Mouse (Mus musculus): ENCODE measurements around the gene Chaf1a. TPM values are rescaled to one million over a fixed set of nuclear protein-coding genes. Genes with fewer than 3 reads are reported as not detected.
"Not testable (repeated sequence)": the region's sequence is repeated elsewhere in the genome, so short reads cannot be mapped to it uniquely, and the experiment has no call there.

Chaf1a gene
- total RNA-seq, 4 experiments from 2014 or later: 2.5 to 3.5 (median 2.7) TPM

DNA sequence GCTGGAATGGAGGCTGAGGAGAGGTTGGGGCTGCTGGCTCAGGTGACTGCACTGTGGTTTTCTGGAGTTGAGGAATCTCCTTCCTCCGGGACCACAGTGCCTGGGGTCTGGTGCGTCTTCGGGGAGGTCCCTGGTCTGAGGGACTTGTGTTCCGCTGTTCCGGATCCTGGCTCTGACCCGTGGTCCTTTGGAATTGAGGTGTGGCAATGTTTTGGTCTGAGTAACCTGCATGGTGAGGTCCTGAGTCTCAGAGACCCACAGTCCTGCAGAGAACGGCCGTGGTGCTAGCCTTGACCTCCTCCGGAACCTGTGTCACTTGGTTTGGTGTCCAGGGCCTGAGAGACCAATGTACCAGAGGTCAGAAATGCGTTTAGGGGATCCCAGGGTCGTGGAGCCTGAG, 39.7 kb downstream of the Chaf1a start:
- peak in 1 of 2 experiments; percentile 44 for DNase-seq (ENCODE audit: low spot score in 2 of 2)

DNA sequence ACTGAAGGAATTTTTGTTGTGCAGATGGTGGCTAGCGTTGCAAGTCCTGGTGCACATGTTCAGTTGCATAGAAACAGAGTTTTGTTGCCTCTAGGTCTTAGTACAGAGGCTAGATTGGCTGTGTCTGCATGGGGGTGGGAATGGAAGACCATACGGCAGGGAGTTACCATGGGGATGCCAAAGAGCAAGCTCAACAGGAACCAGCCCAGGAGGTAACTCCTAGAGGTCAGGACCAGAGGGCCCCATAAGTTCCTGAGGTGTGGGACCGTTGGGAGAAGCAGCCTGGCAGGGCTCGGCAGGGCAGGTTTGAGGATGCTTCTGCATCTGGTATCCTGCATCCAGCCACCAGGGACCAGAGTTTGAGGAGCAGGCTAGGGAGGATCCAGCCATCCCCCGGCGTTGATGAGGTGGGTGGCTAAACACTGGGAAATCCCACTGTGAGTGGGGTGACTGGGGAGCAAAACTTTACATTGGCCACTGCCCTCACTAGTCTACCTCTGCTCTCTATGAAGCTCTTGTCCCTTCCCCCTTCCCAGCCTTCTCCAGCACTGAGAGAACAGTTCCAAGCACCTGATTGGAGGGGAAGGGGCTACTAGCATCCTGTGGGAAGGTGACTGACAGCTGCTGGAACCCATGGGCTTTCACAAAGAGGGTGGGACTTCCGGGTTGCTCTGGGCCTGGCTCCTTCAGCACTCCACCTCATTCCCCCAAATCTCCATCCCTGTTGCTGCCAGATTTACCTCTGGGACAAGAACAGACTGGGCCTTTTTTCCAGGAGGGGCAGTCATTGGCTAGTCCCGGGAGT, 40.7 kb downstream of the Chaf1a start:
- DNase-seq (ENCODE audit: low spot score in 2 of 2): peak; percentile 53 to 61

DNA sequence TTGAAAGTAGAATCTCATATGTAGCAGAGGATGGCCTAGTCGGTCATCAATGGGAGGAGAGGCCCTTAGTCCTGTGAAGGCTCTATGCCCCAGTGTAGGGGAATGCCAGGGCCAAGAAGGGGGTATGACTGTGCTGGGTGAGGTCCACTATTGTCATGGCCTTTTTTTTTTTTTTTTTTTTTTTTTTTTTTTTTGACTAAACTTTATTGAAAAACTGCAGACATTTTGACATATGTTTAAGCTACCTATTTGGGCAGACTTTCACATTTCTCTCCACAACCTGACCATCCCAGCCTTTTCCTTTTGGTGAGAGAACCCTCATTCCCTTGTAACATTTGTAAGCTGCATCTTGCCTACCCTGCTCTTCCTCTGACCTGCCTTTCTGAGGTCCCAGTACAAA, 52.1 kb downstream of the Chaf1a start:
- no peak for DNase-seq (ENCODE audit: low spot score in 2 of 2)

DNA sequence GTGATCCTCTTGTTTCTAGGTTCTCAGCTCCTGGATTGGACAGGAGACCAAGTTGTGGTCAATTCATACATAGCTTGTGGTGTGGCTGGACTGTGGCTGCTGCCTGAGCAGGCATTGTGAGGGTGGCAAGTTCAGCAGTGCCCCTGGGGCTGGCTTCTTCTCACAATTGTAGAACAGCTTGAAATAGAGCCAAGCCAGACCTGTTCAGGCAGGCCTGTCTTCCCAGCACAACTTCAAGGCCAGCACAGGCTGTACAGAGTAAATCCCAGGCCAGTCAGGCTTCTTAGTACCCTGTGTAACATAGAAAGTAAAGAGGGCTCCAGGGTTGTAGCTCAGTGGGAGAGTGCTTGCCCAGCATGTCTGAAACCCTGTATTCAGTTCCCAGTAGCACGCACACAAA, 52.6 kb downstream of the Chaf1a start:
- no peak for DNase-seq (ENCODE audit: low spot score in 2 of 2)

DNA sequence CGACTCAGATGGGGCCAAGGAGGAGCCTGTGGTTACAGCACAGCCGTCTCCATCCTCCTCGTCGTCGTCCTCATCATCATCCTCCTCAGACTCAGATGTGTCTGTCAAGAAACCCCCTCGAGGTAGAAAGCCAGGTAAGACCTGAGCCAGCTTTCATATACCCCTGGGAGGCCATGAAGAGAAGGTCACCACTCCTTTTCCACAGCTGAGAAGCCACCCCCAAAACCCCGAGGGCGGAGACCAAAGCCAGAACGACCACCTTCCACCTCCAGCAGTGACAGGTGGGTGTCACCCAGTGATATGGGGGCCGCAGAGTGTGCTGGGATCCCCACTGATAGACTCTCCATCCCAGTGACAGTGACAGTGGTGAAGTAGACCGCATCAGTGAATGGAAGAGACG, 56.6 kb downstream of the Chaf1a start:
- no peak for DNase-seq (ENCODE audit: low spot score in 2 of 2)

DNA sequence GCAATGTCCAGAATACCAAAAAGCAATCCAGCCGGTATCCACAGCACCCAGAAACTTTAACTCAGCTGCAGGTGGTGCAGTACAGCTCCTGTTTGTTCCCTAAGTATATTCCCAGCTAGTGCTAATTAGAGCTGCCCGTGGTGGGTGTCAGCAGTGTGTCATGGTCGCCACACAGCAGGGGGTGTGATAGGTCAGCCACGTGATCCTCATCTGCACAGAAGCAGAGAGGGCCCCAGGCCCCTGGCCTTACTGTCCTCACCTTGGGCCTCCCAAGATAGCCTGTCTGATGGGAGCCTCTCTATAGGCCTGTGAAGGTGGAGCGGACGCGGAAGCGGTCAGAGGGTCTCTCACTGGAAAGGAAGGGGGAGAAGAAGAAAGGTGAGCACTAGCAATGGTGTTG, 57.9 kb downstream of the Chaf1a start:
- no peak for DNase-seq (ENCODE audit: low spot score in 2 of 2)

DNA sequence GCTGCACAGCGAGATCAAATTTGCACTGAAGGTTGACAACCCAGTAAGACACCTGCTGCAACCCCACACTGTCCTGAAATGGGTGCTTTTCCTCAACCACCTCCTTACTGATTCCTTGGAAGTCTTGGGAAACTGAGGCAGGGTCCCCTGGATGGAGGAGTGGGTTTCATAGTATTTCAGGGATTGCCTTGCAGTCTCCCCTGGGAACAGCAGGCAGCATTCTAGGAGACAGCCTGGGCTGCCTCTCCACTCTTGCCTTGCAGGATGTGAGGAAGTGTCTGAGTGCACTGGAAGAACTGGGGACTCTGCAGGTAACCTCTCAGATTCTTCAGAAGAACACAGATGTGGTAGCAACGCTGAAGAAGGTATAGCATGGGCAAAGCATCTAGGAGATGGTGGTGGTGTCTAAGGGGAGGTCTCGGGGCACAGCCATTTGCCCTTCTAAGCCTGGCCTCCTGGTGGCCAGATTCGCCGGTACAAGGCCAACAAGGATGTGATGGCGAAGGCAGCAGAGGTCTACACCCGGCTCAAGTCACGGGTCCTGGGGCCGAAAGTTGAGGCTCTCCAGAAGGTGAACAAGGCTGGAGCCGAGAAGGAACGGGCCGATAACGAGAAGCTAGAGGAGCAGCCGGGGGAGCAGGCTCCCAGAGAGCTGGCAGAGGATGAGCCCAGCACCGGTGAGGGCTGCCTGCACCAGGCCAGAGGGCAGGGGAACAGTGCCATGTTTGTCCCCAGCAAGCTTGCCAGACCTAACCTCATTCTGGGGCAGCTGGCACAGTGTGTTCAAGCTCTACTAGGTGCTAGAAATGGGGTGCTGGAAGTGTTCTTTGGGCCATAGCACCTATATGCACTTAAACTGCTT, 58.7 kb downstream of the Chaf1a start:
- no peak for DNase-seq (ENCODE audit: low spot score in 2 of 2)

DNA sequence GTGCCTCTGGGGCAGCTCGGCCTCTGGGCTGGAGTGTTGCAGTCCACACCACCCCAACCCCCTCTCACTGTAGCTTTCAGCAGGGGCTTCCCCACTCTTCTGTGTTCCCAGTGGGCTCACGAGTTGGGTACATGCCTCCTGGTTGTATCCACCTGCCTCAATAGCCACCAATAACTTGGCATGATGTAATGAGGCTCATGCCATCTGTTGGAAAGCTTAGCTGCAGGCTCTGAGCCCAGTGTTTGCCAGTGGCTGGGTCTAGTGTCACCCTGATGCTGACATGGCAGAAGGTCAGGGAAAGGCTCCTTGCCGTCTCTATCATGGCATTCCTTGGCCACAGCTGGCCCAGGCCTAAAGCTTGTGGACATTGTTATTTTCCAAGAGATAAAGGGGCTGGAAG, 60.6 kb downstream of the Chaf1a start:
- no peak for DNase-seq (ENCODE audit: low spot score in 2 of 2)

DNA sequence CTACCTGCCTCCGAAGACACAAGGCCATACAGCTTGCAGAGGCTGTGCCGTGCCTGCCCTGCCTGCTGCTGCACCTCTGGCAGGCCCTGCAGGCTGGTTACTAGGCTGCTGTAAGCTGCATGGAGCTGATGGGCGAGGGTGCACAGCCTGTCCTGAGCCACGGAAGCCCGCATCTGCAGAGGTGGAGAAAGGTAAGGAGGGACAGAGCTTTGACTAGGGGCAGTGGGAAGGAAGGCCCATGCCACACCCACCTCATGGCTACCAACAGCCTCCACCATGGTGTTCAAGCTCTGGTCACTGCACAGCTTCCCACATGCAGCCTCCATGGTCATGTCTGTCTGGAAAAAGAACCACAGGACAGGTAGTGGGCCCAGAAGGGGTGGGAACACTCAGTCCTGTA, 61.9 kb downstream of the Chaf1a start:
- no peak for DNase-seq (ENCODE audit: low spot score in 2 of 2)

DNA sequence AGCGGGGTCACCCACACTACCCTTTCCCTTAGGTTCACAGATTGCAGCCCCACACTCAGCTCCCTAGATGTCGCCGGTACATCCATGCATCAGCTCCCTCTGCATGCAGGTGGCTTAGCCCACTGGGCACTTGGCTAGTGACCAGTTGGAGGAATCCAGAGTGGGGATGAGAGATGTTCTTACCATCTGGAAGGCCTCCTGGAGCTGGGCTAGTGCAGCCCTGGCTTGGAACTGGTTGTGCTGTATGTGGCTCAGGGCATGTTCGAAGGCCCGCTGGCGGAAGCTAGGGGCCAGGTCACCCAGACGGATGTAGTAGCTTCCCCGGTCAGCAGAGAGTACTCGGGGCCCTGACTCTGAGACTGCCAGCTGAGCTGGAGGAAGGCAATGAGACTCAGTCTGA, 62.7 kb downstream of the Chaf1a start:
- DNase-seq (ENCODE audit: low spot score in 2 of 2): no peak

DNA sequence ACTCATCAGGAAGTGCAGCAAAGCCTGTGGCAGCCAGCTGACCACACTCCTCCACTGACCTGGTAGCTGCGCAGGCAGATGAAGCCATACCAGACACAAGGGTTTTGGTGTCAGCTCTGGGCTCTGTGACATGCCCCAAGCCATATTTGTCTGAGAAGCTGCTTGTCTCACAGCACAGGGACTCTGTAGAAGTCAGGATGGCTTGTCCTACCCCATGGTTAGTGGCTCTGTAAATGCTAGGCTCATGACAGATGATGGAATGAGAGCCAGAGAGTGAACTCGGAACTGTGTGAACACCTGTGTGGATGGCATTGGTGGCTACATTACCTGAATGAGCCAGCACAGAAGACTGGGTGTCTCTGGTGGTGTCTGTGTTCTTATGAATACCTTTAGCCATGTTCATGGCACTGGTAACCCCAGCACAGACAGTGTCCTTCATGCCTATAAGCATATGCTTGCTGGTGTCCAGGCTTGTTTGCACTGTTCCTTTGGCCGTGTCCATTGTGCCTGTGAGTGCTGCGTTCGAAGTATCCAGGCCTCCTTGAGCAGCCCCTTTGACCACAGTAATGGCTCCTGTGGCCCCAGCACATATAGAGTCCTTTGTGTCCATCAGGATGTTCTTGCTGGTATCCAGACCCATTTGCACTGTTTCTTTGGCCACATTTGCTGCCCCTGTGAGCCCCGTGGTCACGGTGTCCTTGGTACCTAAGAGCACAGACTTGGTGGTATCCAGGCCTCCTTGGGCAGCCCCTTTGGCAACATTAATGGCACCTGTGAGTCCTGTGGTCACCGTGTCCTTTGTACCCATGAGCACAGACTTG, 63.4 kb downstream of the Chaf1a start:
- no peak for DNase-seq (ENCODE audit: low spot score in 2 of 2)

DNA sequence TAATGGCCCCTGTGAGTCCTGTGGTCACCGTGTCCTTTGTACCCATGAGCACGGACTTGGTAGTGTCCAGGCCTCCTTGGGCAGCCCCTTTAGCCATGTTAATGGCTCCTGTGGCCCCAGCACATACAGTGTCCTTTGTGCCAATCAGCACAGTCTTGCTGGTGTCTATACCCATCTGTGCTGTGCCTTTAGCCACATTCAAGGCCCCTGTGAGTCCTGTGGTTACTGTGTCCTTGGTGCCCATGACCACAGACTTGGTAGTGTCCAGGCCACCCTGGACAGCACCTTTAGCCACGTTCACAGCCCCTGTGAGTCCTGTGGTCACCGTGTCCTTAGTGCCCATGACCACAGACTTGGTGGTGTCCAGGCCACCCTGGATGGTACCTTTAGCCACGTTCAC, 64.6 kb downstream of the Chaf1a start:
- not testable (repeated sequence) for DNase-seq (ENCODE audit: low spot score in 2 of 2)

DNA sequence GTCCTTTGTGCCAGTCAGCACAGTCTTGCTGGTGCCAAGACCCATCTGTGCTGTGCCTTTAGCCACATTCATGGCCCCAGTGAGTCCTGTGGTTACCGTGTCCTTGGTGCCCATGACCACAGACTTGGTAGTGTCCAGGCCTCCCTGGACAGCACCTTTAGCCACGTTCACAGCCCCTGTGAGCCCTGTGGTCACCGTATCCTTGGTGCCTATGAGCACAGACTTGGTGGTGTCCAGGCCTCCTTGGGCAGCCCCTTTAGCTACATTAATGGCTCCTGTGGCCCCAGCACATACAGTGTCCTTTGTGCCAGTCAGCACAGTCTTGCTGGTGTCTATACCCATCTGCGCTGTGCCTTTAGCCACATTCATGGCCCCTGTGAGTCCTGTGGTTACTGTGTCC, 66.2 kb downstream of the Chaf1a start:
- not testable (repeated sequence) for DNase-seq (ENCODE audit: low spot score in 2 of 2)

DNA sequence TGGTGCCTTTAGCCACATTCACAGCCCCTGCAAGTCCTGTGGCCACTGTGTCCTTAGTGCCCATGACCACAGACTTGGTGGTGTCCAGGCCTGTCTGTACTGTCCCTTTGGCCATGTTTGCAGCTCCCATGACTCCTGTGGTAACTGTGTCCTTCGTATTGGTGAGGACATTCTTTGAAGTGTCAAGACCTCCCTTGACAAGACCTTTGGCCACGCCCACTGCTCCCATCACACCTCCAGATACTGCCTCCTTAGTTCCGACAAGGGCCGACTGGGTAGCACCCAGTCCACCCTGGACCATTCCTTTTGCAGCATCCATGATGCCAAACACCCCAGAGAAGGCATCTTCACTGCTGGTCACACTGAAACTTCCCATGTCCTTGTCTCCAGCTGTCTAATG, 66.7 kb downstream of the Chaf1a start:
- DNase-seq (ENCODE audit: low spot score in 2 of 2): no peak

DNA sequence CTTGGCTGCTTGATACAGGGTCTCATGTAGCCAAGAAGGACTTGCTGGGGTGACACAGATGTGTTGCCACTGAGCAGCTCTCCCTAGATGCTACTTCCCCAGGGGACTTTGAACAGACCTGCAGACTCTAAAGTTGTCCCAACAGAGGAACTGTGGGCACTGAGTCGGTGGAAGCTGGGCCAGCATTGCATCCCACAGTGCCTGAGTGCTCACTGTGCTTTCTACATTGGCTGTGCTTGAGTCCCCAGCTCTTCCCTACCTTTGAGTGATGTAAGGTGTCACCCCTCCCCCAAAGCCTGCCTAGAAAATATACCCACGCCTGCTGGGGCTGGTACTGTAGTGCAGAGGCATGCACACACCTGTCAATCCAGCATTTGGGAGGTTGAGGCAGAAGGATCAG, 67.5 kb downstream of the Chaf1a start:
- no peak for DNase-seq (ENCODE audit: low spot score in 2 of 2)

DNA sequence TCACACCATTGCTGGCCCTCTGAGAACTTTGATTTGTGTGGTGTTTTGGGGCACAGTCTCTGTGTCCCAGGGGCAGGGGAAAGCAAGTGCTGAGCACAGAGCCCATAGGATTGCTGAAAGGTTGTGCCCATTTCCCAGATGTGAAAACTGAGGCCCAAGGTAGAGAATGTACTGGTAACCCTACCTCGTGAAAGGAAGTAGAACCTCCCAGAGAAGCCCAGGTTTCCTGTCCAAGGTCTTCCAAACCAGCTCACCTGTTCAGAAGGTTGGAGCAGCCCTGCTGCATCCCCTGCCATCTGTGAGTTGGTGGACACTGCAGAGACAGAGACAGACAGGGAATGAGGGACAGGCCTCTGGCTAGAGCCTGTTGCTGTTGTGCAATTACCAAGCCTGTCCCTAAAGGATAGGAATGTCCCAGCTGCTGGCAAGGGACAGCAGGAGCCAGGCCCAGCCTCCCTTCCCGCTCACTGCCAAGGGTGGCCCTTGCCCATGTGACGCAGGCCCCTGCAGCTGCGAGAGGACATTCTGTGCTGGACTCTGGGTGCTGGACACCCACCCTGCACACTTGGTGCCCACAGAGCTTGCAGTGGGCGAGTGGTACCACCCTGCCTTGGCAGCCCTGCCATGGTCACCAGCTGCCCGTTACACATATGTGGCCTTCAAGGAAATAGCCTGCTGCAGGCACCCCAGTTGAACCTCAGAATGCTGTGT, 68.2 kb downstream of the Chaf1a start:
- peak; percentile 61 to 78 for DNase-seq (ENCODE audit: low spot score in 2 of 2)

DNA sequence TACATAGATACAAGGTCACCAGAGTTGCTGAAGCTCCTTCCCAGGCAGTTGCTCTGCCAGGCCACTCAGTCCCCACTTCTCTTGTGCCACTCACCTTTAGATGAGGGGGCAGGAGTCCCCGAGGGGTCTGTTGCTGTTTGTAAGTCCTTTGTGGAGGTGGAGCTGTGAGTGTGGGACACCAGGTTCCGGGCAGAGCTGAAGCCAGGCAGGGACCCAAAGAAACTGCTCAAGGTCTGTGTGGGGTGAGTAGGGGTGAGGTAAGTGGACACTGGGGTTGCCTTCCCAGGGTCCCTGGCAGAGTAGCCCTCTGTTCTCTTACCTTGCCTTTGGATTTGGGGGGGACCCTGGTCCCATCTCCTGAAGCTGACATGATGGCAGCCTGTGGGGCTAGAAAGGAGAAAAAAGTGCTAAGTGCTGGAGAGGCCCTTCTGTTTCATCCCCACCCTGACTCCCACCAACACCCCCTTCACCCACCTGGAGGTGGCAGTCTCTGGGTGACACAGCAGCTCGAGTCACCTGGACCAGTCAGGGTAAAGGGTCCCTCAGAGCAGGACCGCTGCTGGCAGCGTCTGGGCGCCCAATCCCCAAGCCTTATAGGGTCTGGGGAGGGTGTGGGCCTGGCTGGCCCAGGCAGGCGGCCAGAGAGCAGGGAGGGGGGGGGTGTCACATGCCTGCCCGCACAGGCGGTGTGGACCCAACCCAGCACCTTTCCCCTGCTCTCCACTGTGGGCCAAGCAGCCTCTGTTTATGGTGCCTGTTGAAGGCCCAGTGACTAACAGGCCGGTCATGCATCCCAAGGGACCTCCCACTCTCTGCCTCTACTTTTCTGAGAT, 69.2 kb downstream of the Chaf1a start, which contains the start of gene Plin4:
Plin4 (minus strand) TSS at position 585 of the 833 bp plus-strand sequence.
- DNase-seq (ENCODE audit: low spot score in 2 of 2): no peak

DNA sequence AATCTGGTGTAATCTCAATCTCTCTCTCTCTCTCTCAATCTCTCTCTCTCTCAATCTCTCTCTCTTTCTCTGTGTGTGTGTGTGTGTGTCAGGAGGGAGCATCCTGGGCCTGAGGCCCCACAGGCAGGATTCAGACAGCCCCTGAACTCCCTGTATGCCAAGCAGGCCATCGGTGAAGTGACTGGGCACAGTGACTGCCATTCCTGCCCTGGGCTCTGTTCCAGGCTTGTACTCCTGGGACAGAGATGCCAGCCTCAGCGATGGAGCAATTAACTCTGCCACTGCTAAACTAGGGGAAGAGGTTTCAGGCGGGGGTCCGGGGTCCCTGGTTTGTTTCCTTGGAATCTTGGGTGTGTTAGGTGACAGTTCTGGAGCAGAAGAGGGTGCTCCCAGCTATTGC, 70.3 kb downstream of the Chaf1a start:
- DNase-seq (ENCODE audit: low spot score in 2 of 2): no peak

DNA sequence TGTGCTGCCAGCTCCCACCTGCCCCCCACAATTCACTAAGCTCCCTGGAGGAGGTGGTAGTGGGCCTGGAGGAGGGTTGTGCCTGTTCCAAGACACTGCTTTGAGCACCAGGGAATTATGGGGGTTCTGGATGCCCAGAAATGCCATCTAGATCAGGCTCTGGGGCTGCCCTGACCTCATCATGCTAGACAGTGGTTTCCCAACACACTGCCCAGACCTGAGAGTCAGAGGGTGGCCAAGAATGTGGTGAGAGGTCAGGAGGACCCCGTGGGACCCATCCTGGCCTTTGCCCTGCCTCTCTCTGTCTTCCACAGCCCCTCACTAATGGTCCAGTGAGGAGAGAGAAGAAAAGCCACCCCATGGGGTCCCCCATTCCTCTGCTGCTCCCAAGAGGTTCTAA, 70.8 kb downstream of the Chaf1a start:
- no peak for DNase-seq (ENCODE audit: low spot score in 2 of 2)

DNA sequence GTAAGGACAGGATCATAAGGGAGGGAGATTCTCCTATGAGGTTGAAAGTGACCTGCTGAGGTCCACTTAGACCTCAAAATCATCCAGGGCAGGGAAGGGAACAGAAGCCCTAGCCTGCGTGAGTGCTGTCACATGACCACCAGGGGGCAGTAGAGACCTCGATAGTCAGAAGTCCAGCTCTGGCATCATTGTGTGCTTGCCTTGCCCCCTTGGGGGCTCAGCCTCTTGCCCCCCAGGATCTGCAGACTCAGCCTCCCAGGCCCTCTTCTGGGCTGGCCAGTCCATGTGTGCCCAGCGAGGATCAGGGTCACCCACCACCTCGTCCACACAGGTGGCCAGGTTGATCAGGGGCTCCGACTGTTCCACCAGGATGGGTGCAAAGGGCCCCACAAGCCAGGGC, 71.6 kb downstream of the Chaf1a start:
- peak in 1 of 2 experiments; percentile 59 for DNase-seq (ENCODE audit: low spot score in 2 of 2)

All from layer of hippocampus, adult 8-10 months (tissue).